Mouse (Mus musculus): ENCODE measurements around the gene Mgat1. TPM values are rescaled to one million over a fixed set of nuclear protein-coding genes. Genes with fewer than 3 reads are reported as not detected.
"Not testable (repeated sequence)": the region's sequence is repeated elsewhere in the genome, so short reads cannot be mapped to it uniquely, and the experiment has no call there.

Gene Mgat1
- 113 and 126 TPM in 2 replicates for polyA plus RNA-seq (2012; rRNA removed)

DNA sequence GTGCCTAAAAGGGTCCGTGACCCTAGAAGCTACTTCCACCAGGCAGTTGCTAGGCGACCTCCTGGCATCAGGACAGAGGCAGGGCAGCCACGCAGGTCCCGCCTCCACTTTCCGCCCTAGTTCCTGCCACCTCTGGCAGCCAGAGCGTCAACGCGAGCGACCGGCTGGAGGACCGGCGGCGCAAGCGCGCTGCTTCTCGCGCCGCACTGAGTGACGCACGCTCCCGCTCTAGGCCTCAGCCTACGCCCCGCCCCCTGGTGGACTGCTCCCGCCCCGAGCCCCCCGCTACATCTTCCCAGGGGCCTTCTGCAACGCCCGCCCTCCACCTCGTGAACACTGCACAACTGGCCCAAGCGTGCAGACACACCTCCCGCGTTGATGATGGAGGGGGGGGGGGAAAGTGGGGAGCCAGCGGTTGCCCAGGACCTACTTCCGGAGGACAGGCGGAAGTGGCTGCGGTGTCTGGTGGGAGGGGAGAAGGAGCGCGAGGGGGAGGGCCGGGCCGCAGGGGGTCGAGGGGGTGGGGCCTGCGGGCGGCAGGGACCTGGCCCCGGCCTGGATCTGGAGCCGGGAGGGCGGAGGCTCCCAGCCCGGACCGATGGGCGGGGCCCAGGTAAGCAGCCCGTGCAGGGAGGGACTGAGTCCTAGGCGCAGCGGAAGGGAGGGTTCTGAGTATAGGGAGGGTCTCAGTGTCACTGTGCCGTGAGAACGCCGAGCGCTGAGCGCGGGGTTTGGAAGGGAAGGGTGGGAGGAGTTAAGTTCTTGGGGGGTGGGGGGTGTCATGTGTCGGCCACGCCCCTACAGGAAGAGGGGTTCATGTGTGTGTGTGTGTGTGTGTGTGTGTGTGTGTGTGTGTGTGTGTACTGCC is at the start of gene Mgat1:
Gene Mgat1, plus strand, starts transcription at position 465 of the 868 bp plus-strand sequence.
- DNase-seq (ENCODE audit: low read depth), result no peak

DNA sequence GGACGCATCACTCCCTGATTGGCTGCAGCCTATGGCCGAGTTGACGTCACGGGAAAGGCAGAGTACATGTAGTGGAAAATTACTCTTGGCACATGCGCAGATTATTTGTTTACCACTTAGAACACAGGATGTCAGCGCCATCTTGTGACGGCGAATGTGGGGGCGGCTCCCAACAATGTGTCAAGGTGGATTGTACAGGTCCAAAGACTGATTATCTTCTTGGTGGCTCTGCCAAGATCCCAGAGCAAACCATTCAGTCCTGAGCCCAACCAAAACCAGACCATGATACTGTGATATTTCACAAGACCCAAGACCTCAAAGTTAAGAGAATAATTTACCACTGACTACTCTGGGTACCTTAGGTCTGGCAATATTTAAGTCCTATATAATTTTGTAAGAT is 49.2 kb upstream of the Mgat1 start:
- DNase-seq (ENCODE audit: low read depth), result not testable (repeated sequence)

DNA sequence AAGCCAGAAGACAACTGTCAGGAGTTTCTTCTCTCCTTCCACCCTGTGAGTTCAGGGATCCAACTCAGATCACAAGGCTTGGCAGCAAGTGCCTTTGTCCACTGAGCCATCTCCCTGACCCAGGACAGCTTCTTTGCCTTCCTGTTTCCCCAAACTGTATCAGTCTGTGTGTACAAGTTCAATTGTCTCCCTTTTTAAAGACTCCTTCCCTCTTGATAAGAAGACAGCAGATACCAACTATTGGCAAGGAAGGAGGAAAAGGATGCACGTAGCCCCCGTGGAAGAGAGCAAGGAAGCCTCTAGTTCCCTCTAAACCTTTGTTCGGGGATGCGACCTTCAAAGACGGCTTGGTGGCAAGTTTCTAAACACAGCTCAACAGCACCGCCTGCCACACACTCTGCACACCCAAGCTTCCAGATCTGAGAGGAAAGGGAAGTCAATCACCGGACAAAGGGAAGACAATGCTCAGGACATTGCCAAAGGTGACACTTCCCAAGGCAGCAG is 48.1 kb upstream of the Mgat1 start:
- DNase-seq (ENCODE audit: low read depth), result no peak

DNA sequence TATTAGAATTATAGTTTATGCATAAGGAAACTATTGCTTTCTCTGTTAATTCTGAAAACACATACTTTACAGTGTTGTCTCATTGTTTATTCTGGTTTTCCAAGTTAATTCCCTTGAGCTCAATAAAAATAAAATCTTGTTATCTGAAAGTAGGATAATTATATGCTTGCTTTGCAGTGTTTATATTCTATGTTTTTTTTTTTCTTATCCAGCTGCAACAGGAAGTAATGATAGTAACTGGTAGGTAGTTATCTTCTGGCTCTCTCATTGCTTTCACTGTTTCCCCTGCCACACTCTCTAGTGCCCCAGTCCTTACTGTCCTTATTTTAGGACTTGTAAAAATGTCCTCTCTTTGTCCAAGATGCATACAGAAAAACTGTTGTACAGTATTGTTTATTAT is 43.3 kb upstream of the Mgat1 start:
- no peak for DNase-seq (ENCODE audit: low read depth)

DNA sequence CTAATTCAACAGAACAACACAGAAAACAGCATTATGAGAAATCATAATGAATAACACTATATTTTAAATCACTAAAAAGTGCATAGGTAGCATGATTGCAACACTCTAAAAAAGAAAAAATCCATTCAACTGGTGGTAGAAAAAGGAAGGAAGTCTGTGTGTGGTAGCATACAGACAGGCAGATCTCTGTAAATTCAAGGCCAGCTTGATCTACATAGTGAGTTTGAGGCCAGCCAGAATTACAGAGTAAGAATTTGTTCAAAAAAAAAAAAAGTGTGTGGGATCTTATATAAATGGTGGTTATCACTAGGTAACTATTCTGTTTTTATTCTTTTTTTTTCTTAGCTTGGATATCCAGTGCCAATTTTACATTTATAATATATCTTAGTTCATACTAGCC is 42.8 kb upstream of the Mgat1 start:
- DNase-seq (ENCODE audit: low read depth), result no peak

DNA sequence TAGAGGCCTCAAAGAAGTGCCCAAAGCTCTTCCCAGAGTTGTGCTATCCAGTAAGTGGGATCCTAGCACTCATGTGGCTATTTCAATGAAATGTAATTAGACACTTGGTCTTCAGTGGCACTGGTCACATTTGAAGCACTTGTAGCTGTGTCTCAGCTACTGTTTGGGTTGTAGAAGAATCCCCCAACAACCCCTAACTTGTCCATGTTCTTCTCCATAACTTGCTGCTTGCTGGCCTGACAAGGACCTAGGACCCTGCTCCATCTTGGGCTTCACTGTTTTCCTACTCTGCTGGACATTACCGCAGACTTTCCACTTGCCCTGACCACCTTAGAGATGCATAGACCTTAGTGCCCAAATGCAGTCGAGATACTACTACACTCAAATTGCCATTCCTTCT is 41.9 kb upstream of the Mgat1 start:
- DNase-seq (ENCODE audit: low read depth), result no peak

DNA sequence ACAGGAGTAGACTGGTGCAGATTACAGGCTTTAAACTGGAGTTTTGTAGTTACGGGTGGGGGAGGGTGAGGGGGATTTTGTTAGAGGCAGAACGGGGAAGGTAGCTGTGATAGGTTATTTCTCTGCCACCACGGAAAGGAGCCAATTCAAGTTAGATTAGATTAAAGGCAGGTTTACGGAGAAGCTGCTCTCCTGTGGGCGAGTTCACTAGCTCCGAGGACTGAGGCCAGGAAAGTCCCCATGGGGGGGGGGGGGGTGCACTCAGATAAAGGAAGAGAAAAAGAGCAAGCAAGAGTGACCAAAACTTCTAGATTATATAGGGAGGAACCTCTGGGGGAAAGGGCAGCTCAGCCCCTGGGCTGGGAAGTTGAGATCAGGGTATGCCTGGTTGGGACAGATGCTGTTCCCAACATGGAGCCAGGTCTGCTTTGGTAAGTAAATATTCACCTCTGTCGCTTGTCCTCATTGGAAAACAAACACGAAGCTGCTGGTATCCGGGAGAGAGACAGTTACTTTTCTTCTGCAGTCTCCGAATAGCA is 41.4 kb upstream of the Mgat1 start:
- DNase-seq (ENCODE audit: low read depth), result no peak

DNA sequence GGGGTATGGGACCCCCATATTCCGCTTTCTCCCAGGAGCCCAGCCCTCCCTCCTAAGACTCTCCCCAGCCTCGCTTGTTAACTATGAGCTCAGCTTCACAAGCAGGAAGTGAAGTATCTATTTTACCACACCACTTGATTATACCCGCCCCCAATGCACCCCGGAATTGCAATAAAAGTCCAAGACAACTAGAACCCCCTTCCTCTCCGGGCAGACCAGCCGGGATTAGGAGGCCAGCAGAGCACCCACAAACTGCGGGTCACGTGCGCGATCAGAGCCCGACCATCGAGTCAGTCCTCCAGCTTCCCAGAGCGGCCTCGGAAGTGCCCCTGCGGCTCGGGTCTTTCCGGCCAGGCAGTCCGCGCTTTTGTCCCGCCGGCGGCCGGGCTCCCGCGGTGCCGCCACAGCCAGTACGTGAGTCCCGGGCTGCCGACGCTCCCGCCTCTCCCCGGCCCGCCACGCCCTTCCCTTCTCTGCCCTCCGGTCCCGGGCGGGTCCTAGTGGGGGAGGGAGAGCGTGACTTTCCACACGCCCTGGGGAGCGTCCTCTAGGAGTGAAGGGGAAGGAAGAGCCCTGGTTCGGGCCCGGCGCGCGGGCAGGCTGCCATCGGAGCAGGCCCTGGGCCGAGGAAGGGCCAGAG is 40.7 kb upstream of the Mgat1 start, which contains the start of gene Zfp62:
Gene Zfp62, plus strand, starts transcription at position 164 of the 640 bp plus-strand sequence.
- no peak for DNase-seq (ENCODE audit: low read depth)

DNA sequence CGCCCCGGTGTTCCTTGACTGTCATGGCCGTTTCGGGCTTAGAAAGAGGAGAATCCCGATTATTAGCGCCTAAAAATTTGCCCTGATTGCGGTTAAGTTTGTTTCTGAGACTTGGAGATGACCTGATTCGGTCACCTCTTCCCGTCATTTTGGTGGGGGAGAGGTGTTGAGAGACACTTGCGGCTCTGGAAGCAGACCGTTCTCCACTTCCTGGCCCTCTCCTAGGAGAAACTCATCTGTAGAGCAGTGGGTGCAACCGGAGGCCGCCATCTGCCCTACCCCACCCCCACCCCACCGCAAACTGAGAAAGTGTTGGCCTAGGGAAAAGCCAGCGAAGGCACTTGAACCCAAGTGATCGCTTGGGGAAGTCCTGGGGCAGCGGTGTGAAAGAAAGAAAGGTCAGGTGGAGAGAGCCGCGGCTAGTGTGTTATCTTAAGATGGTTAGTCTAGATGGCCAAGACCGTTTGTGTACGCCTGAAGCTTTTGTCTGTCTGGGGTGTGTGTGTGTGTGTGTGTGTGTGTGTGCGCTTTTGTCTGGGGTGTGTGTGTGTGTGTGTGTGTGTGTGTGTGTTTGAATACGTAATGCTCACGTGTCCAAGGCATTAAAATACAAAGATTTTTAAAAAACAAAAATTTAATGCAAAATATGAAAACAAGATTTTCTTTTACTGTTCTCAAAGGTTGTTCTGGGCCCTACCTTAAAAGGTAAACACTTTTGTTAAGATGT is 40.1 kb upstream of the Mgat1 start:
- no peak for DNase-seq (ENCODE audit: low read depth)

DNA sequence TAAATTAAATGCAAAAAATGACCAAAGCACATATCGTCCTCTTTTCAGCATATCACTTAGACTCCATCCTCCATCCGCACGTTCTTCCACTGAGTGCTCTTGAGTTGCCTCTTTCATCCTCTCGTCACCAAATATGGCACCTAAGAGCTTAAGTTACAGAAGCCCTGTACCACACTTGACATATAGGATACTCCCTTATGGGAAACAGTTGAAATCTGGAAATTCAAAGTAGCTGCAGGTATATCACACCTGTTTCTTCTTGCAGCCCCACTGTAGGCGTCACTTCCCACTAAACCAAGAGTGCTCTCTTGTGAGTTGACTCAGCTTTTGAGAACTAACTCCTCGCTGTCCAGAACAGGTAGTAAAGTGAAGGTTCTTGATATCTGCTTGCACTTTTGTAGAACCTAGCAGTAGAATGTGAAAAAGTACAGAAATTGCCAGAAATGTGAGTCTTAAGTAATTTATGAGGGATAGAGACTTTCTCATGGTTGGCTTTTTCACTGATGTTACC is 38.9 kb upstream of the Mgat1 start:
- DNase-seq (ENCODE audit: low read depth), result no peak

DNA sequence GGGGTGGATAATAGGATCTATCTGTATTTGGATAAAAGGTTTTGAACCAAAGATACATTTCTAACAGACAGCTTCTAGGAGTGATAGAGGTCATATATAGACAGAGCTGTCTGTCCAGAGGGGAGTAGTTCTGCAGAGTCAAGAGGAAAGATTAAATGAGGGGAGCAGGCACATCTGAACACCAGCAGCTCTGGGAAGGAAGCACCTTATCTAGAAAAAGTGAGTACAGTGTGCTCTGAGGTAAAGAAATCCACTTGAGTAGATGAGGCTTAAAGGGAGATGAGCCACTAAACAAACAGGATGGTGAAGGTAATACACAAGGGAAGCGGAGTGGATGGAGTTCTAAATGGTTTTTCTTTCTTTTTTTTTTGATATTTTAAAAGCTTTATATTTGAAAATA is 36.5 kb upstream of the Mgat1 start:
- DNase-seq (ENCODE audit: low read depth), result no peak

DNA sequence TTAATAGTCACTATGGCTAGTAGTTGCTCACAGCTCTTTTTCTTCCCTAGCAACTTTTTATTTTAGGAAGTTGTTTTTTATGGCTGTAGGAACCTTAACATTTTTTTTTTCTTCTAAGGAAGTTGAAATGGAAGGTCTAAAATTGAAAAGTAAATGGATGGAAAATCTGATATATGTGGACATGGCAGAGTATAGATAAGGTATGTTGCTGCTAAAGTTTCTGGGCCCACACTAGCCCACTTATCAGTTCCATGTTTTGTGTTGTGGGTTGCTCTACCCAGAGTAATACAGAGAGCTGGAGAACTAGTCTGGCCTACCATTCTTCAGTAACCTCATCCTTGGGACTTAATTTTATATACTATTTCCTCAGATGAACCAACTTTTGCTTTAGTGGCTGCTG is 31.4 kb upstream of the Mgat1 start:
- no peak for DNase-seq (ENCODE audit: low read depth)

DNA sequence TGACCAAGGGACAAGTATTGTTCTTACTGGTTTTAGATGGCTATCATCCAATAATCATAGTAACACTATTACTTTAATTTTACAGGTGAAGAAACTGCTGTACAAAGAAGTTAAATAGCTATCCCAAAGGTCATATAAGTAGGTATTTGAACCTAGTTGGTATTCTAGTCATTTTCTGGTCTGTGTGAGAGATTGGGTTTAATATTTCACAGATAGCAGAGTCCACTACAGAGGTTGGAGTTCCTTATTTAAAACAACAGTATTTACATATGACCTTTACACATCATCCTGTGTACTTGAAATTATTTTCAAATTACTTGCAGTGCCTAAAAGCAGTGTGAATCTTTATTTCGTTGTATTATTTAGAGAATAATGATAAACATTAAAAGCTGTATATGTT is 30.5 kb upstream of the Mgat1 start:
- DNase-seq (ENCODE audit: low read depth), result no peak

DNA sequence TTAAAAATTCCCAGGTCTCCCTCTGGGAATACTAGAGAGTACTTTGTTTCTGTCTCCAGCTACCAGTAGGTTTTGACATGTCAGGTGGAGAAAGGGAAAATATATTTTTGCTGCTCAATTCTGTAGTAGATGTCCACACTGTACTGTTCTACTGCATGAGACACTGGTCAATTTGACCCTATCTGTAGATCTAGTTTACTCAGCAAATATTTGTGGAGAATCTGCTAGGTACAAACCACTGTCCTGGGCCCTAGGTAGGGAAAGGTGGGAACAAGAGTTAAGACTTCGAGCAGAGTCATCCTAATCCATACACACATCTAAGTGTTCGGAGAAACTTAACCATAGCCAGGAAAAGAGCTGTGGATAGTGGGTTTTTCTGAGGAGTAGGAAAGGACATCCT is 24.7 kb upstream of the Mgat1 start:
- DNase-seq (ENCODE audit: low read depth), result no peak

DNA sequence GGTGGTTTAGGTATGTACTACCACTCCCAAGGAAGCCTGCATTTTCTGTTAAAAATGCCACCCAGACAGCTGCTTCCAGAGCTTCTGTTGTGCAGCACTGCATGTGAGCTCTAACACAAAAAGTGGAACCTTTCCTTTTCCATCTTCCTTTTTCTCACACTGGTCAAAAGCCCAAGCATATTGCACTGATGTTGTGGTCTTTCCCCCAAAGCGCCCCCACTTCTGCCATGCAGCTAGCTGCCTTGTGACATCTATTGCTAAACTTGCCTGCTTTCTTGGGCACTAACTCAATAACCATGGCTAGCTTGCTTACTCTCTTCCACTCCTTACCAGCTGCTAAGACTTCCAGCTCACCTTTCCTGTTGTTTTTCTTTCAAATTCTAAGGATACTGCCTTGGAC is 19.5 kb upstream of the Mgat1 start:
- DNase-seq (ENCODE audit: low read depth), result no peak

DNA sequence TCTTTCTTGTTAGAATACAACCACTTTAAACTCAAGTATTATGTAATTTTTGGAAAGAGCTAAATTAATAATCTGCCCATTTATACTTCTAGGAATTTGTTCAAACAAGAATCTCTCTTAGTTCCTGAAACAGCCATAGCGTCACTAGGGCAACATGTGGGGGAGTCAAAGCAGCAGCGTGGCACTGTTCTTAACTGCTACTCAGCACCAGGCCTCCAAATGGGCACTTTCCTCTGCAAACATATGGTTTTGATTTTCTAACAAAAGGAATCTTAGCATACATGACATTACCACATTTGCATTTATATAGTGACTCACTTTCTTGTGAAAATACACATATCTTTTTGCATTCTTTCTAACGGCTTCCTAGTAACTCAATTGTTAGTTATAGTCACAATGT is 11.2 kb upstream of the Mgat1 start:
- no peak for DNase-seq (ENCODE audit: low read depth)

DNA sequence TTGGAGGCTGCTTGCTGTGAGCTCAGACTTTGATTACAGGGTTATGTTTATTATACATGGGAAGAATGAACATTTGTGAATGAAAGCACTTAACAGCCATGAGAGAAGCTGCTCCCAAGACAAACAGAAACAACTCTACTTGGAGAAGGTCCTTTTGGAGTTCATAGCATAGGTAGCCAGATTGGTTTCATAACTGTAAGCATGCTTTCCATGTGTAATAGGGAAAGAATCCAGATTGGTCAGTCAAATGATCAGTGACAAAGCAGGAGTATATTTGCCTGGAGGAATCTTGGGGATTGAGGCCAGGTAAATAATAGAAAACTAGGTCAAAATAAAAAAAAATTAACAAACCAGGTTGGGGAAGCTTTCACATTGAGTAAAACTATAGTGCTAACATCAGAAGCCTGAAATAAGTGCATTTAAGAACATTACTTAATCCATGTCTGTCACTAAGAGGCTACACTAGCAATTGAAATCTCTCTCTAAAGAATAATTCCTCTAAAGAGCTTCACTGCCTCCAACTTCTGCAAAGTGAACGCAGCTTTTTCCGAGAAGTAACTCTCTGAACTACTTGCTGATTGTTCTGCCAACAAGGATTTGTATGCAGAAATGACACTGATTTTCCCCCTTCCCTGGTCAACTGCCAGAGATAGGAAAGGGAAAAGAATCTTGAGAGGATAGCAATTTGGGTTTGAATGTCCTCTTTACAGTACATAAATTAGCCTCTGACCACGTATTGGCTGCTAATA is 8.4 kb upstream of the Mgat1 start:
- no peak for DNase-seq (ENCODE audit: low read depth)

DNA sequence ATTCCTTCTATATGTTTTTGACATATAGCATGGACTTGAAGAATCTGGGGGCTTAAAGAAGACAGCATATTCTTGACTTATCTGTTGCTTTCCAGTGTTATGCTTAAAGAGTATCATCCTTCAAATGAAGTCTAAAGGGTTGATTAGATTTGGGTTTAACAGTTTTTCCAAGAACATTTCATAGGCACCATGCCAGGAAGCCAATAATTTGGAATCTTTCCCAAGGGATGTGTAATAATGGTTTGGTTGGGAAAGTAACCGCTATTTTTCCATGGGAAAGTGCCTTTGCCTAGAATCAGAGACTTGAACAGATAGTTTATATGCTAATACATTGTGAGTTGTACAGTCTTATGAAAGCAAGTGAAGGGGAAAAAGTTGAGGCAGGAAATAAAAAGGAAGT is 7.1 kb upstream of the Mgat1 start:
- DNase-seq (ENCODE audit: low read depth), result no peak

DNA sequence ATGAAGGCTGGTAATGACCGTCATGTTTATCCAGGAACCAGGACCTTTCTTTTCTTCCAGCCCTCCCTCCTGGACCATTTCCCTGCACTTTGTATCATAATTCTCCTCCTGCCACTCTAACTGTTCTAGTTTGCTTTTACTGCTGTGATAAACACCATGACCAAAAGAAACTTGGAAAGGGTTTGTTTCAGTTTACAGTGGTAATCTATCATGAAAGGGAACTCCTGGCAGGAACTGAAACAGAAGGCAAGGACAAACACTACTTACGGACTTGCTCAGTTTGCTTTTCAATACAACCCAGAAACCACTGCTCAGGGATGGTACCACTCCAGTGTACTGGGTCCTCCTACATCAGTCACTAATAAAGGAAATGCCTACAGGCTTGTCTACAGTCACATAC is 6.5 kb upstream of the Mgat1 start:
- DNase-seq (ENCODE audit: low read depth), result no peak

DNA sequence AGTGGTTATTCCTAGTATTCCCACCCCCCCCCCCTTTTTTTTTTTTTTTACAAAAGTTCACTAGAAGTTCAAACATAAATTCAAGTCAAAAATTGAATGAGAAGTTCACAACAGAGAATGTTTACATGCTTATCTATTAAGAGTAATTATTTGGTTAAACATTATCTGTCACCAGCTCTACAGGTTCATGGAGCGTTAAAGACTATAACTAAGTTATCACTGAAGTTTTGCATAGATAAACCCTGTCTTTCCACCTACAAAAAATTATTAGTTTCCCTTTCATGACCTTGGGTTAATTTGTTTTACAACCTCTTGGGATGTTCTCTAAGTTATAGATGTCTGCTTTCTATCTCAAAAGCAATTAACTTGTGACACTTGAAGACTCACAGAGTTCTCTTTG is 3.7 kb upstream of the Mgat1 start:
- DNase-seq (ENCODE audit: low read depth), result no peak

DNA sequence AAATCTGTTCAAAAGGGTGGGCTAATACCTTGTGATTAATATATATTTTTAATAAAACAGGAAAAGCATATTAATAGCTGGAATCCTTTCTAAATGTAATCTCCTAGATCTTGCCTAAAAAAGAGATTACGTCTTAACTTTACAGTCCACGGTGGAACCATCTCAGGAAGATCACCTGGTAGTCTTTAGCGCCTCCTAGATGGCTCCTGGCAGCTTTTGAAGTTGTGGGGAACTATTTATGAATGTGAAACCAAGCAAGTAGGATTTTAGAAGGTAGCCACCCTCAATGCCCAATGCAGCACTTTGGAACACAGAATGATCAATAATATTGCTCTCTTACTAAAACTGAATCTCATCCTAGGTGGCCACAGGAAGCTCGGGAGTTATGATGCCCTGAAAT is 3.1 kb upstream of the Mgat1 start:
- no peak for DNase-seq (ENCODE audit: low read depth)
